Mouse (Mus musculus) neural tube, embryonic 13.5 days (tissue): ENCODE data around the gene Rpa1. TPM values are rescaled to one million over a fixed set of nuclear protein-coding genes. Genes with fewer than 3 reads are reported as not detected.
A peak's percentile ranks its signal among the peaks of the same experiment; 100 is the strongest.
"Not testable (repeated sequence)": the region's sequence is repeated elsewhere in the genome, so short reads cannot be mapped to it uniquely, and the experiment has no call there.

ENCODE experiments used
- ATAC-seq: fragments of 200-750 bp; cut with Nextera tagmentation; 2 replicates; pipeline ENCODE4 v1.8.0; 2017; ENCODE audit warnings: low read depth, mild to moderate bottlenecking, moderate TSS enrichment, moderate library complexity
- H3K27ac ChIP-seq: fragments of 300-500 bp; sonication (generic); replicated peaks from 2 replicates; pipeline ENCODE4 v1.5.1; 2015; ENCODE audit warnings: moderate library complexity, mild to moderate bottlenecking, inconsistent platforms
- H3K27me3 ChIP-seq: fragments of 300-500 bp; sonication (generic); 2 replicates; pipeline ENCODE4 v1.6.1; 2015; ENCODE audit warnings: mild to moderate bottlenecking, inconsistent platforms
- H3K36me3 ChIP-seq: fragments of 300-500 bp; sonication (generic); 2 replicates; pipeline ENCODE4 v1.6.1; 2015; ENCODE audit warnings: mild to moderate bottlenecking, inconsistent platforms
- H3K4me1 ChIP-seq: fragments of 300-500 bp; sonication (generic); replicated peaks from 2 replicates; pipeline ENCODE4 v1.6.1; 2015; ENCODE audit warnings: inconsistent platforms
- H3K4me2 ChIP-seq: fragments of 300-500 bp; sonication (generic); 2 replicates; pipeline ENCODE4 v1.6.1; 2015; ENCODE audit warnings: inconsistent platforms, mild to moderate bottlenecking, moderate library complexity
- H3K4me3 ChIP-seq: fragments of 300-500 bp; sonication (generic); 2 replicates; pipeline ENCODE4 v1.5.1; 2015; ENCODE audit warnings: mild to moderate bottlenecking, inconsistent platforms
- H3K9ac ChIP-seq: fragments of 300-500 bp; sonication (generic); 2 replicates; pipeline ENCODE4 v1.6.1; 2015; ENCODE audit warnings: moderate library complexity, mild to moderate bottlenecking, inconsistent platforms
- H3K9me3 ChIP-seq: fragments of 300-500 bp; sonication (generic); 2 replicates; pipeline ENCODE4 v1.6.1; 2016; ENCODE audit warnings: inconsistent platforms
- WGBS: fragments of 180-500 bp; shearing (Covaris S2); methylation state at CpG from one replicate; pipeline ENCODE4 v1.1.7; 2015; 5-methylcytosine and 5-hydroxymethylcytosine counted together
- polyA plus RNA-seq: library from polyadenylated mRNA; unstranded; fragments of >200 nt; fragmentation: Nextera tagmentation; extraction: Ambion mirVana; gene quantifications from 2 replicates; pipeline ENCODE4 v1.2.1, GENCODE M21; 2015

Gene Rpa1
- polyA plus RNA-seq, 1 experiment from 2014 or later, result 50.5 TPM

- ATAC-seq, result no peak
- WGBS, result 57% methylated on average over 14 of the region's 14 CpGs
Observed at GRCm38 (mm10) chr11:75318351-75319221, 29.5 kb downstream of the Rpa1 start.

DNA sequence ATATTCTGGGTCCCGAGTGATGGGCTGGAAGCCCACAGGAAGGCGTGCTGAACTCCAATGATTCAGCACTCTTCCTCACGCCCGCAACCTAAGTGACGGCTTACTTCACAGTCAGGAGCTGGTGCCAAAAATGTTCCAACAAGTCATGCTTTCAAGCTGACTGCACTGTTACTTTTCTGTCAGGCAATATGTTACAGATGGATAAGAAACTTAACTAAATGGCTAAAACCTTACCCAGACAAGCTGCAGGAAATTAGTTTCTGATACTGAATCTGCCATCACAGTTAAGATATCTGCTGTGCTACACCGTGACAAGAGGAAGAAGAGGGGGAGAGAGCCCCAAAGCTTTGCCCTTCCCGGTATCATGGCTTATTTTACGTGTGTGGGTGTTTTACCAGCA, 34.3 kb downstream of the Rpa1 start:
- ATAC-seq, result no peak
- Histone ChIP-seq H3K9ac (no peak overlapping the region), H3K36me3 (peaks cover 69% of the 10 kb centered on the region), H3K27me3 (no peaks in the 10 kb centered on the region), H3K4me1 (peaks cover 6% of the 10 kb centered on the region), H3K9me3 (no peaks in the 10 kb centered on the region), H3K4me2 (no peak overlapping the region), H3K4me3 (no peak overlapping the region), H3K27ac (no peak overlapping the region)
- 93% methylated on average over 8 of the region's 8 CpGs for WGBS

More at GRCm38 (mm10) chr11:75318351-75319221, 29.5 kb downstream of the Rpa1 start:
- Histone ChIP-seq H3K27me3 (no peaks in the 10 kb centered on the region), H3K36me3 (peaks cover 27% of the 10 kb centered on the region), H3K4me2 (no peak overlapping the region), H3K4me3 (no peak overlapping the region), H3K4me1 (peaks cover 26% of the 10 kb centered on the region), H3K9me3 (no peaks in the 10 kb centered on the region), H3K9ac (no peak overlapping the region), H3K27ac (0 out of 2 replicates have a peak overlapping the region, but pooled peaks have one; percentile 2)

- no peaks in the 10 kb centered on the region for H3K9me3 ChIP-seq
- H3K9ac ChIP-seq, result no peak overlapping the region
- H3K4me2 ChIP-seq, result no peak overlapping the region
- 87% methylated on average over 6 of the region's 6 CpGs for WGBS
- no peak overlapping the region for H3K27ac ChIP-seq
- no peak overlapping the region for H3K4me3 ChIP-seq
- H3K36me3 ChIP-seq, result peaks cover 81% of the 10 kb centered on the region
- no peaks in the 10 kb centered on the region for H3K4me1 ChIP-seq
- H3K27me3 ChIP-seq, result no peaks in the 10 kb centered on the region
- no peak for ATAC-seq
Observed at GRCm38 (mm10) chr11:75311751-75312150, 36.4 kb downstream of the Rpa1 start.

DNA sequence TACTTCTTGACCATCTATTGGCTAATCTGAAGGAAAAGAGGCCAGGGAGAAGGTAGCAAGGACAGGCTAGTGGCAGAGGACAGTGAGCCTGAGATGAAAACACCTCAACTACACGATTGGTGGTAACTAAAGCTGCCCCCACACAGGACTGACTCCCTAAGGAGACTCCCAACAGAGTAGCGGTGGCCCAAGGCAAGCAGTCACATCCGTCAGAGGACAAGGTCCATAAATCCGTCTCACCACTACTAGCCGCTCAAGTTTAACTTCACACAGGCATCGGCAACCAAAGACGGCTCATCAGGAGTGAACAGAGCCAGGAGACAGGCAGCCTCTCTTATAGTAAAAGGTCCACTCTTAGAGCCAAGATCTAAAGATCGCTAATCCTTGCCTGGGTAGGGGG, 37.3 kb downstream of the Rpa1 start:
- Histone ChIP-seq H3K27me3 (no peaks in the 10 kb centered on the region), H3K4me3 (no peak overlapping the region), H3K9ac (no peak overlapping the region), H3K36me3 (peaks cover 85% of the 10 kb centered on the region), H3K4me2 (no peak overlapping the region), H3K9me3 (no peaks in the 10 kb centered on the region), H3K27ac (no peak overlapping the region), H3K4me1 (no peaks in the 10 kb centered on the region)
- ATAC-seq, result no peak
- WGBS, result 78% methylated on average over 8 of the region's 8 CpGs

GRCm38 (mm10) chr11:75308650-75309049, 39.5 kb downstream of the Rpa1 start:
- Histone ChIP-seq H3K4me3 (no peak overlapping the region), H3K27ac (no peak overlapping the region), H3K4me1 (no peaks in the 10 kb centered on the region), H3K27me3 (no peaks in the 10 kb centered on the region), H3K36me3 (peaks cover 83% of the 10 kb centered on the region), H3K9me3 (no peaks in the 10 kb centered on the region), H3K4me2 (no peak overlapping the region), H3K9ac (no peak overlapping the region)
- ATAC-seq, result no peak
- 88% methylated on average over 4 of the region's 4 CpGs for WGBS

- Histone ChIP-seq H3K27ac (no peak overlapping the region), H3K4me1 (peaks cover 14% of the 10 kb centered on the region), H3K4me3 (no peak overlapping the region), H3K9ac (no peak overlapping the region), H3K4me2 (no peak overlapping the region), H3K9me3 (no peaks in the 10 kb centered on the region), H3K27me3 (no peaks in the 10 kb centered on the region), H3K36me3 (peaks cover 68% of the 10 kb centered on the region)
- no peak for ATAC-seq
- 78% methylated on average over 9 of the region's 9 CpGs for WGBS
Observed at GRCm38 (mm10) chr11:75304797-75305196, 43.3 kb downstream of the Rpa1 start.

DNA sequence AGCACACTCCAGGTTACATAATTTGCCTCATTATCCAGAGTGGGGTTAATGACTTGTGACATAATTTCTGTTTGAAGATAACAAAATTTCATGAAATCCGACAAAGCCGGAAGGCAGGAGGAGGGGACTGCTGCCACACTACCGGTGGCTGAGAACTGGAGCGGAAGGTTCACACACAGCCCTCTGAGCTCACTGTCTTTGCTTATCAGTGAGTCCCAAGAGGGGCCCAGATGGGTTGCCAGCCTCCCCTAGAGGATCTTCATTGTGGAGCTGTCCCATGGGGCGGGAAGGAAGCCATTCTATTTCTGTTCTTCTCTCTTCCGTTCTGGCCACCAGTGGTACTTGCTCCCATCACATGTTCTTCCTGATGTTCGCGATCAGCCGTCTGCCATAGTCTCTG, 47.2 kb downstream of the Rpa1 start:
- Histone ChIP-seq H3K9ac (no peak overlapping the region), H3K4me3 (no peak overlapping the region), H3K36me3 (peaks cover 33% of the 10 kb centered on the region), H3K4me1 (peaks cover 38% of the 10 kb centered on the region), H3K27me3 (0 out of 2 replicates have a peak, but pooled peaks cover 4% of the 10 kb centered on the region), H3K4me2 (no peak overlapping the region), H3K9me3 (no peaks in the 10 kb centered on the region), H3K27ac (peak overlapping the region; percentile 42; the same call in 1 of the 2 replicates)
- 79% methylated on average over 9 of the region's 9 CpGs for WGBS
- ATAC-seq, result no peak

DNA sequence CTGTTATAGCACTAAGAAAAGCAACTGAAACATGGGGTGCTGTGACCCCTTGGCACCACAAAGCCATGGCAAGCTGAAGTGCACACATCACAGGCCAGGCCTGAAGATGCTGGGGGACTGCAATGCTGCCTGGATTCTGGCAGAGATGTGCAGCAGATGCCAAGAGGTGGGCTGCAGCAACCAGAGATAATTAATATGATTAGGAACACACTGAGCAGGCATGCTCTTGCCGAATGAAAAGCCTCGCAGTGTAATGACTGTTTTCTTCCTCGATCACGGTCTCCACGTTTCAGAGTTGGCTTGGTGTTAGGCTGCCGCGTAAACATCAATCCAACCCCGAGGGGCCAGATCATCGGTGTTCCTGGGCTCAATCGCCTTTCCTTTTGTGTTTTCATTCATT, 48.3 kb downstream of the Rpa1 start:
- Histone ChIP-seq H3K4me1 (peaks cover 40% of the 10 kb centered on the region), H3K36me3 (peaks cover 22% of the 10 kb centered on the region; the same call in 1 of the 2 replicates), H3K9me3 (no peaks in the 10 kb centered on the region), H3K27ac (peak overlapping the region; percentile 79), H3K9ac (peak overlapping the region; percentile 34; the same call in 1 of the 2 replicates), H3K27me3 (0 out of 2 replicates have a peak, but pooled peaks cover 4% of the 10 kb centered on the region), H3K4me2 (no peak overlapping the region), H3K4me3 (no peak overlapping the region)
- ATAC-seq, result peak; percentile 58; the same call in 1 of the 2 replicates
- WGBS, result 43% methylated on average over 10 of the region's 10 CpGs

DNA sequence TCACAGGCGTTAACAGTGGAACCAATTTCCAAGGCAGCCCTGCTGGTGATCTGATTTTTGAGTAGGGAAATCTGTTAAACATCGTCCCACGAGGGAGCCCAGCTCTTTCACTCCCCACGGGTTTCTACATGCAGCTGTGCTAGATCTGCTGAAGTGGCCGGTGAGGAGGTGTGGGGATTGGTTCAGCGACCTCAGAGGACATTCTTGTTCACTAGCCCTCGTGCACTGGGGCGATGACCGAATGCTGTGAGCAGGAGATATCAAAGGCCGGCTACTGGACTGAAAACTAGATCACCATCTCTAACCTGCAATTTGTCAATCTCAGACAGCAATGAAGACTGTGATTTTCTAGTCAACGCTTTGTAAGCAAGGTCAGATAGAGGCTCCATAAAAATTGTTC, 49.6 kb downstream of the Rpa1 start:
- no peak overlapping the region for H3K4me3 ChIP-seq
- H3K4me2 ChIP-seq, result no peak overlapping the region
- peaks cover 20% of the 10 kb centered on the region; the same call in 1 of the 2 replicates for H3K36me3 ChIP-seq
- no peak for ATAC-seq
- no peak overlapping the region for H3K27ac ChIP-seq
- peaks cover 53% of the 10 kb centered on the region for H3K4me1 ChIP-seq
- H3K27me3 ChIP-seq, result 0 out of 2 replicates have a peak, but pooled peaks cover 4% of the 10 kb centered on the region
- 48% methylated on average over 11 of the region's 11 CpGs for WGBS
- no peaks in the 10 kb centered on the region for H3K9me3 ChIP-seq
- H3K9ac ChIP-seq, result no peak overlapping the region

GRCm38 (mm10) chr11:75297631-75298030, 50.5 kb downstream of the Rpa1 start:
- Histone ChIP-seq H3K4me2 (no peak overlapping the region), H3K4me1 (peaks cover 62% of the 10 kb centered on the region), H3K9me3 (no peaks in the 10 kb centered on the region), H3K4me3 (no peak overlapping the region), H3K9ac (no peak overlapping the region), H3K27me3 (0 out of 2 replicates have a peak, but pooled peaks cover 9% of the 10 kb centered on the region), H3K36me3 (peaks cover 20% of the 10 kb centered on the region; the same call in 1 of the 2 replicates), H3K27ac (no peak overlapping the region)
- 80% methylated on average over 9 of the region's 9 CpGs for WGBS
- ATAC-seq, result no peak

- no peak for ATAC-seq
- peaks cover 73% of the 10 kb centered on the region for H3K4me1 ChIP-seq
- H3K27me3 ChIP-seq, result 0 out of 2 replicates have a peak, but pooled peaks cover 14% of the 10 kb centered on the region
- H3K36me3 ChIP-seq, result peaks cover 10% of the 10 kb centered on the region; the same call in 1 of the 2 replicates
- H3K27ac ChIP-seq, result no peak overlapping the region
- 86% methylated on average over 9 of the region's 9 CpGs for WGBS
- H3K9me3 ChIP-seq, result no peaks in the 10 kb centered on the region
- H3K9ac ChIP-seq, result no peak overlapping the region
- no peak overlapping the region for H3K4me2 ChIP-seq
- no peak overlapping the region for H3K4me3 ChIP-seq
Observed at GRCm38 (mm10) chr11:75296406-75297005, 51.6 kb downstream of the Rpa1 start.

GRCm38 (mm10) chr11:75295534-75295933, 52.6 kb downstream of the Rpa1 start:
- Histone ChIP-seq H3K27me3 (0 out of 2 replicates have a peak, but pooled peaks cover 14% of the 10 kb centered on the region), H3K4me1 (peaks cover 72% of the 10 kb centered on the region)
- H3K4me2 ChIP-seq, H3K4me3 ChIP-seq, H3K36me3 ChIP-seq, H3K9ac ChIP-seq, H3K27ac ChIP-seq, H3K9me3 ChIP-seq, ATAC-seq: not testable (repeated sequence)
- WGBS, result 91% methylated on average over 5 of the region's 5 CpGs
